Mouse (Mus musculus) embryonic stem cell, embryonic (primary cell): ENCODE results near the gene Coq8a.

Experiments
- CTCF ChIA-PET, 4 experiments: fragments of 300-600 bp in 2 of 4; fragments of 350-600 bp in 2 of 4; sonication (Branson Sonifier 250); formaldehyde crosslinking; loops; one replicate each; lab custom pipeline; 2022; ENCODE audit warnings: inconsistent platforms in 2 of 4; lab: Charles Lee
- POLR2A ChIA-PET, 4 experiments: fragments of 300-600 bp in 2 of 4; fragments of 350-600 bp in 2 of 4; sonication (Branson Sonifier 250); formaldehyde crosslinking; loops; one replicate each; lab custom pipeline; 2022; ENCODE audit warnings: antibody characterized with exemption in 4 of 4, inconsistent platforms in 1 of 4; lab: Charles Lee

Coq8a gene

DNA sequence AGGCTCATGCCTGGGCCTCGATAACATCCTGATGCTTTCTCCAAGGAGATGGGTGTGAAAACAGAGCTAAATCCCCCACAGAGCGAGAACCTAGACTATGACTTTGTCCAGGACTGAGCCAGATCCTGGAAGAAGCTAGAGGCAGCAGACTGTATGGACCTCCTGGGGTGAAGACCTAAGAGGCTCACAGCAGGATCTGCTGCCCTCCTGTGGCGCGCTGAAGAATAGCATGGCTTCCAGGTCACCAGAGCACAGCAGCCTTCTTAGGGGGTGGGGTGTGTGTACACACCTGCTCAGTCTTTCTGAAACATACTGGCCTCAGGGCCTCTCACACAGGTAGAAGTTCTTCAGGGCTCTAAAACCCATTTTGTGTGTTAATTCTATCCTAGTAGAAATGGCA lies 15.6 kb upstream of the Coq8a start:
- ChIA-PET CTCF (interaction anchor here (0.6 to 2.0 kb wide), 35 partner anchors 8 to 1202 kb away, joined by 3 to 17 read pairs (median 4); partner anchors contain the start of gene Coq8a (in 1 of the 4)), POLR2A (interaction anchor here in 3 of 4 experiments (0.6 to 1.7 kb wide), 11 partner anchors 11 to 1916 kb away, joined by 3 to 4 read pairs (median 3); no protein-coding TSS in a partner anchor)

DNA sequence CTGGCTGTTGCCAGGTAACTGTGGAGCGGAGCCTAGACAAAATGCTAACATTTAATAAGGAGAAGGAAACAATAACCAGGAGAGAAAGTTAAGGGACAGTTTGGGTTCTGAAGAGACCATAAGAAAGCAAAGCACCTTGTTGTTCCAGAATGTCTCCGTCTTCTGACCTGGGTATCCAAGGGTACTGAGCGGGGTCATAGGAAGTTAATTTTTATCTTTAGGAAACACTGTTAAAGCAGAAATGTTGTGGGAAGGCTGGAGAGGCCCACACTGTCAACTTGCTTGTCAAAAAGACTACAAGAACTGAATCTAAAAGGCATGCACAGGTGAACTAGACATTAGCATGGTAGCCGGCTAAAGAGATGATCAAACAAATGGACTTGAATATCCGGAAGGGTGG lies 13.5 kb upstream of the Coq8a start:
- POLR2A ChIA-PET: no interaction called here
- CTCF ChIA-PET: no interaction called here

DNA sequence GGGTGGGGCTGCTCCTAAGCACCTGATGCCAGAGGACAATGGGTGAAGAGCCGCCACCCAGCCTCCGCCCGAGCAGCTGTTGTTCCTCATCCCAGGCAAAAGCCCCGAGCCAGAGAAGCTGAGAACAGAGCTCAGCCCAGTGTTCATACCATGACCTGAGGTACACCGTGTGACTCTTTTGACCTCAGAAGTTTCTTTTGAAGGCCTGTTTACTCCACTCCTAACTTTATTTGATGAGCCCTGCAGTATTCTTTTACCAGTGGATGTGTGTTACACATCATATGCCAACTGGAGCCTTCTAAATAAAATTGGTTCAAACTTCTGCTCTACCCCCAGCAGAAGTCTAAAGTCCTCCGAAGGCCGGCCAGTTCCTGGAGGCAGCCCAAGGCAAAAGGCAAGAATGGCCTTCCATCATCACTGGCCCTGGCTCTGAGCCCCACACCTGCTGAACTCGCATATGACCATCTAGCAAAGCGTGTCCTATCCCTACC lies 11.4 kb upstream of the Coq8a start:
- ChIA-PET CTCF (interaction anchor here in 3 of 4 experiments (1.1 to 1.4 kb wide), 6 partner anchors 9 to 363 kb away, joined by 3 to 5 read pairs (median 3); no protein-coding TSS in a partner anchor), POLR2A (interaction anchor here in 3 of 4 experiments (1.0 to 2.2 kb wide), 12 partner anchors 9 to 408 kb away, joined by 3 to 20 read pairs (median 4); partner anchors contain the start of gene Coq8a (in 1 of the 3))

DNA sequence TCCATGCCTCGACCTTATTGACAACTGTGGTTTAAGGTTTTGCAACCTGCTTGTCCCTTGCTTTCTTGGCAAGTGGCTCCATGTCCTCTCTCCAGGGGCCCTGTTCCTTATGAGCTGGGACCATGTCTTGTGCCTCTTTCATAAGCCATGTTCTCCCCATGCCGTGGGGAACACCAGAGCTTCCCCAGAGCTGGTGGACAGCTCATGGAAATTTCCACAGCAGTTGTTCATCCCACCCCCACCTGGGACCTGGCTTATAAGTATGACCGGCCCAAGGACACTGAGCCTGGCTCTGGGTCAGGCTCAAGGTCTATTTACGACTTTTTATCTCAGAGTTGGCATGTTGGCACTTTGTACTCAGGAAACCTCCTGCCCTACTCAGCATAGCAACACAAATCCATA lies 10.6 kb upstream of the Coq8a start:
- POLR2A ChIA-PET: interaction anchor here in 3 of 4 experiments (1.0 to 2.2 kb wide), 12 partner anchors 8 to 407 kb away, joined by 3 to 20 read pairs (median 4); partner anchors contain the start of gene Coq8a (in 1 of the 3)
- CTCF ChIA-PET: interaction anchor here in 3 of 4 experiments (1.1 to 1.4 kb wide), 4 partner anchors 14 to 362 kb away, joined by 3 to 5 read pairs (median 4); no protein-coding TSS in a partner anchor

DNA sequence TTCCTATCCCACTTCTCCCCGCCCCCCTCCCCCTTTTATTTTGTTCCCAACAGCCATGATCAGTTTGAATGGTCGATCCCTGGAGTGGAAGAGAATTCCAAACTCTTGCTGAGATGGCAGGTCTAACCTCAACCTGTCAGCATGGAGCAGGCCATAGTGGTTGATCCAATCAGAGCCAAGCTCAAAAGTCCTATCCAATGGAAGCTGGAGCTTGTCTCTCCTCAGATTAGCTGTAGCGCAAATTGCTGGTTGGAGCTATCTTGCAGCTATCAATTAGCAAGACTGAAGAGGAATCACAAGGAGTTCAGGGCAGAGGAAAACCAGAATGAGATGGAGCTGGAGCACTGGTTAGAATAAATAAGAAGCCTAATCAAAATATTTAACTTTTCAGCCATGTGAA lies 9.0 kb upstream of the Coq8a start:
- CTCF ChIA-PET: interaction anchor here in 1 of 4 experiments (1.2 kb wide), 1 partner anchor 27 kb away, joined by 3 read pairs; no protein-coding TSS in a partner anchor
- POLR2A ChIA-PET: interaction anchor here in 2 of 4 experiments (0.6 to 1.4 kb wide), 6 partner anchors 12 to 360 kb away, joined by 3 to 9 read pairs (median 4); partner anchors contain the start of gene Parp1 (in 1 of the 2)

DNA sequence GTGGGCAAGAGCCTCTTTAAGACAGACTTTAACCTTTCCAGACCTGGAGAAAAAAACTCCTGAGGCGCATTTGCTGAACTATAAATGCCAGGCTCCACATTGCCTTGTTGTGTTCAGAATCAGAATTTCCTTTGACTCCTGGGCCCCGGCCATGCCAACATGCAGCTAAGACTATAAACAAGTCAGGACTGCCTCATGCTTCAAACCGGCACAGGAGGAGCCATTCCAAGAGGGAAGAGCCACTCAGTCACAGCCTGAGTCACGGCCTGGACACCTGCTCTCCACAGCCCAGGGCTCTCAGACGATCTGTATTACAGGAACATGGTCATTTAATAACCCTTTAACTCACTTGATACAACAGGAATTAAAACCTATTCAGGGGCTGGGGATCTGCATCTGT lies 1.3 kb upstream of the Coq8a start:
- POLR2A ChIA-PET: interaction anchor here in 1 of 4 experiments (0.9 kb wide), 1 partner anchor 19 kb away, joined by 3 read pairs; no protein-coding TSS in a partner anchor
- CTCF ChIA-PET: interaction anchor here in 1 of 4 experiments (1.8 kb wide), 1 partner anchor 347 kb away, joined by 6 read pairs; no protein-coding TSS in a partner anchor

DNA sequence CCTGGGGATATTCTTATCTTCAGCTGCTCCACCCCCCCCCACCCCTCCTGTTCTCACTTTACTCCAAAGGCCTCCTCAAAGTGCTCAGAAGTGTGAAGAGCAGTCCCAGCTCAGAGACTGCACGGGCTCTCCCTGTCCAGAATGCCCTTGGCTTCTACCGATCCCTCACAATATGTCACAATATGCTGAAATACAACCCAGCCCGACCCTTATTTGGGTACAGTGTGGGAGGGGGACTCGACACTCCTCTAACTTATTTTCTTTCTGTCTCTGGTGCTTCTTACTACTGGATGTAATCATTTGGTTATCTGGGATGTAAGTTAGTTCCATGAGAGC lies 281 bp upstream of the Coq8a start:
- ChIA-PET CTCF (interaction anchor here in 1 of 4 experiments (1.8 to 1.9 kb wide), 2 partner anchors 16 to 346 kb away, joined by 6 to 8 read pairs; no protein-coding TSS in a partner anchor), POLR2A (interaction anchor here in 2 of 4 experiments (0.9 to 1.3 kb wide), 2 partner anchors 11 to 18 kb away, joined by 3 to 4 read pairs; no protein-coding TSS in a partner anchor)

DNA sequence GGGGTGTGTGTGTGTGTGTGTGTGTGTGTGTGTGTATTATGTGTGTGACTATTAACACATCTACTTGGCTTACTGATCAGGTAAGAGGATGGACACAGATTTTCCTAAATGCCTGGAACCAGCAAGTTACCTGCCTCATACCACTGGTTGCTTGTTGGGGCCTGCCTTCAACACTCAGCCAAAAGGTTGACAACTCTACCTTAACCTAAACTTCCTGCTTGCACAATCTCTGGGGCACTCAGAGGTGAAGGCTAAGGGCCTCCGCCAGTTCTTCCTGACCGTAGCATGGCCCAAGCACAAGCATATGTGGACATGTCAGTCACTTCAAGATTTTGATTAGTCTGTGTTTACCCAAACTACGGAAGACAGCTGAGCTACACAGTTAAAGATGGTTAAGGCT lies 1.4 kb downstream of the Coq8a start:
- POLR2A ChIA-PET: interaction anchor here in 2 of 4 experiments (0.6 to 1.0 kb wide), 3 partner anchors 8 to 893 kb away, joined by 3 to 7 read pairs (median 3); no protein-coding TSS in a partner anchor
- CTCF ChIA-PET: interaction anchor here in 2 of 4 experiments (0.6 to 1.9 kb wide), 2 partner anchors 17 to 462 kb away, joined by 5 to 8 read pairs; no protein-coding TSS in a partner anchor

DNA sequence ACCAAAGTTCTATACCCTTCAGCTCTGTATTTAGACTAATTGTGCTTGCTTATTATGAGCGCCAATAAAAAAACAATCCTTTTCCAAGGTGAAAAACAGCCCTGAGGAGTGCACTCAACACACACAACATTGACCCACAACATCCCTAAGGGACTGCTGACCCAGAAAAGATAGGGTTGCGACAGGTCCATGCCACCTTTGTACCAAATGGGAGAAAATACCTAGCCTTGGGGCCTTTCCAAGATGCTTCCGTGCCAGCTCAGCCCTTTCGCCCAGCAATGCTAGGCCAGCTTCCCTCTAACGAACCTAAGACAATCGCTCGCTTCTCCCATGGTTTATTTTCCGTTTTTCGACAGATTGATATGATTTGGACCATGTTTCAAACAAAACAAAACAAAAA lies 2.9 kb downstream of the Coq8a start:
- POLR2A ChIA-PET: interaction anchor here (0.6 to 2.6 kb wide), 24 partner anchors 10 to 617 kb away, joined by 3 to 20 read pairs (median 4); partner anchors contain the start of gene H3f3a (in 1 of the 4)
- CTCF ChIA-PET: interaction anchor here (0.5 to 1.5 kb wide), 8 partner anchors 14 to 349 kb away, joined by 3 to 10 read pairs (median 4); no protein-coding TSS in a partner anchor

DNA sequence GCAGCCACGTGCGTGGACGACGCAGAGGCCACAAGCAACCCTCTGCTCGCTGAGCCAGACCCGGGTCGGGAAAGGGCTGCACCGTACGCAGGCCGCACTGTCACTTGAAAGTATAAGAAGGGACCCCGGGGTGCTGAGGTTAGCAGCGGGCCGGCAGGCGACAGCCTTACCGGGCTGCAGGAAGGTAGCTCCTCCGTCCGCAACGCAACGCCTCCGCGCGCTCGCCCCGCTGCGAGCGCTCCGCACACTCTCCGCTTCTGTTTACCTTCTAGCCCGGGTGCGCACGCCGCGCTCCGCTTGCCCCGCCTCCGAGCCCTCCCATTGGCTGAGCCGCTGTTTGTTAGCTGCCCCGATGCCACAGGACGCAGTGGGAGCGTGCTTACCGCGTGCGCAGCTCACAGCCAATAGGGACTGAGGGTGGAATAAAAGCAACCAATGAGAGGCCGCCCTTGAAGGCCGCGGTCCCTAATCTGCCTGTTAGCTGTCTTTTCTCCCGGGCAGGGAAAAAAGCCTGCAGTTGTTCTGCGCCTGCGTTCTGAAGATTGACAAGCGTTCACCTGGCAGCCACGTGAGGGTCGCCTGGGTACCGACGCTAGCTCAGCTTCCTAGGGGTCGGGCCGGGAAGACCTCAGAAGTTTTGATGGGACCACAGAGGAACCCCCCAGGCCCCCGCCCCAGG lies 3.6 kb downstream of the Coq8a start:
- POLR2A ChIA-PET: interaction anchor here in 3 of 4 experiments (0.6 to 2.6 kb wide), 29 partner anchors 8 to 618 kb away, joined by 3 to 20 read pairs (median 4); partner anchors contain the start of gene H3f3a (in 1 of the 3)
- CTCF ChIA-PET: interaction anchor here in 3 of 4 experiments (0.5 to 1.5 kb wide), 9 partner anchors 14 to 348 kb away, joined by 3 to 10 read pairs (median 4); no protein-coding TSS in a partner anchor

DNA sequence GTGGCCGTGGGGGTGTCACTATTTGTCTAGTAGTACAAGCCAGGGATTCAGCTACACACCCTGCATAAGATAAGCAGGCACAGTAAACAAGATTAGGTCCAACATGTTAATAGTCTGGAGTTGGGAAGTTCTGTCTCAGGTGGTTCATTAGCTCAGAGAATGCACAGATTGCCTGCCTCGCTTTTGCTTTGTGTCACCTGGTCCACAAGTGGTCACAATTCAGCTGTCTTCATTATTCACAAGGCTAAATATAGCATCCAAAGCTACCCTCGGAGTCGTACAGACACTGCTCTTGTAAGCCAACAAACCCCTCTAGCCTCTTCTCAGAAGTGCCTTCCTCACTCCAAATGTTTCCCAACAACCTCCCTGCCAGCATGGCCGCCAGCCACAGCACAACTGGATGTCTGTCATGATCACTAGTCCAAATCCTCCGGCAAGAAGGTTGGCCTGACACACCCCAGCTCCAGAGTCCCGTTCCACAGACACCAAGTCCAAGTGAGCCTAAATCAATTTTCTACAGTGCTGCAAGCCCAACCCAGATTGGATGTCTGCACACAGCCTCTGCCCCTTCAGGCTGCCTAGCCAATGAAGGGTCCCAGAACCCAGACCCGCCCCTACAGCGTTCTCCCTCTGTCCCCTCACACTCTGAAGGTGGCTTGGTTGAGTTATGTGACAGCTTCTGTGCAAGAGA lies 4.5 kb downstream of the Coq8a start:
- ChIA-PET POLR2A (interaction anchor here in 2 of 4 experiments (0.6 to 2.6 kb wide), 17 partner anchors 9 to 619 kb away, joined by 3 to 20 read pairs (median 4); partner anchors contain the start of gene H3f3a (in 1 of the 2)), CTCF (interaction anchor here in 3 of 4 experiments (0.5 to 1.5 kb wide), 3 partner anchors 20 to 695 kb away, joined by 4 to 10 read pairs (median 6); no protein-coding TSS in a partner anchor)

DNA sequence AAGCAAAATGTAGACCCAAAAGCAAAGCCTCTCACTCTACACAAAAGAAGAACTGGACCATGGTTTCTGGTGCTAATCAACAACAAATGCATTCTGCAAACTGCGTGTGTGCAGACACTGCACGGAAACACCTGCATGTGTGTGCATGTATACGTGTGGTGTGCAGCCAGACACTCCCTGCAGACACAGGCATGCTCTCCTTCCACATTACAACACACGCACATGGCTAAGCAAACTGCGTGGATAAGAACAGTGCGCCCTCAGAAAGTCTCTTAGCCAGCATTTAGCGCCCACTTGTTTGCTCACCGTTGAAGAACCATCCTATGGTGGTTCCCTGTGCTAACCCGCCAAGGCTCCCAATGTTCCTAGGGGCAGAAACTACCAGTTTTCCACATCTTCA lies 5.4 kb downstream of the Coq8a start:
- ChIA-PET POLR2A (interaction anchor here in 1 of 4 experiments (2.0 to 2.6 kb wide), 2 partner anchors 10 to 17 kb away, joined by 7 to 15 read pairs; no protein-coding TSS in a partner anchor), CTCF (interaction anchor here in 1 of 4 experiments (1.3 kb wide), 1 partner anchor 21 kb away, joined by 3 read pairs; no protein-coding TSS in a partner anchor)

DNA sequence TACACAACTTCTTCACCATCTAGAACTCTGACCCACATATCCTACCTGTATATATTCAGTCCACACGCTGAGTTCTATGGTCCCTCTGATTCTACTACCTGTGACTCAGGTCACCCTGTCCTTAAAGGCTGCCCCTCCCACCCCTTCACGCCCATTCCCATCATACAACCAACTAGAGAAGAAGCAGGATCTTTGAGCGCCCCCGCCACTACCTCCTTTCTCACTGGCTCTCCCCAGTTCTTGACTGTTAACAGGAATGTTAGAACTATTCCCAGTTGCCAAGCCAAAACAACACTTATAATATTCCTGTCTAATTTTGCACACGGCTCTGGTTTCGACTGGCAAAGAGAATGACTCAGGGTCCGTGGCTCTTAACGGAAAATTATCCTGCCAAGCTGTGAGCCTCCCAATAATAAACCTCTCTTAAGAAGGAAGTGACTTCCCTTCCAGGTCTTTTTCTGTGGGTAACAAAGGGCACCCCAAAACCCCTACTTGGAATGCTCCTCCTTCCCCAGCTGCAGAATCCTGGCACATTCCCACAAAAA lies 5.9 kb downstream of the Coq8a start:
- ChIA-PET CTCF (interaction anchor here in 1 of 4 experiments (1.3 kb wide), 1 partner anchor 22 kb away, joined by 3 read pairs; no protein-coding TSS in a partner anchor), POLR2A (no interaction called here)

DNA sequence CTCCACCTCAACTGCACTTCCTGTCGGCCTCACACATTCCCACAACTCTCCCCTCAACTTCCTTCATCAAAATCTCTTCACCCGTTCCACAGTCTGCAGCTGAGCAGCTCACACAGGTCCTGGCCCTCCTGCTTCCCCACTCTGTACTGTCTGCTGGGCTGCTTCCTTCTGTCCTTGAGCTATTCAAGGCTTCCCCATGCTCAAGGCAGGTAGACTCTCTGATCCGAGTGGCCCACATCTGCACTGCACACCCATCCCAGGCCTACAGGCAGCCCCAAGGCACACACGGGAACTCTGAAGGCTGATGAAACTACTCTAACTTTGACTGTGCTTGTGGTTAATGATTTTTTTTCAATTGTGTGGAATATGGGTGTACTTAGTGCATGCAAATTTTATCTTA lies 6.5 kb downstream of the Coq8a start:
- ChIA-PET POLR2A (no interaction called here), CTCF (interaction anchor here in 1 of 4 experiments (1.3 kb wide), 1 partner anchor 22 kb away, joined by 3 read pairs; no protein-coding TSS in a partner anchor)

DNA sequence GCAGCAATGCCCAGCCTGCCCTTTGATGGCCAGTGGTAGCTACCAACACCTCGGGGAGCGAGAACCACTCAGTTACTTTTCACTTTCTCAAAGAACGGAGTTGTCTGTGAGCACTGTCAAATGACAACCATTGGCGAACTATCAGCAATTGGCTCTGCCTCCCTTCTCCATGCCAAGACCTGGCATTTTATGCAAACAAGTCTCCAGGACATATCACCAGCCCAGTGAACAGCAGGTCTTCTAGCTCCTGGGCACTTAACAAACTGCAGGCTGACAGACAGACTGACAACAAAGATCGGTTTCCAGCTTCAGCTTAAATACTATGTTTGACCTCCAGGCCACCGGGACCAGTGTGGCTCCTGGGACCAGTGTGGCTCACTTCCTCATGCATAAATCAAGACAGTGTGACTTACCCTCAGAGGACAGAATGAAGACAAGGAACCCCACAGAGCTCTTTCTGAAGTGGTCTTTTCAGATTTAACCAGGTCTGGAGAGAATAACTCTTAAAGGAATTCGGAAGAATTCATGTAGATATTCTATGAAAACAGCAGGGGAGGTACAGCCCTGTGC lies 7.7 kb downstream of the Coq8a start:
- ChIA-PET POLR2A (interaction anchor here in 1 of 4 experiments (0.6 to 1.2 kb wide), 2 partner anchors 18 to 23 kb away, joined by 4 to 5 read pairs; no protein-coding TSS in a partner anchor), CTCF (interaction anchor here in 2 of 4 experiments (1.6 to 1.7 kb wide), 2 partner anchors 10 to 23 kb away, joined by 3 to 5 read pairs; no protein-coding TSS in a partner anchor)

DNA sequence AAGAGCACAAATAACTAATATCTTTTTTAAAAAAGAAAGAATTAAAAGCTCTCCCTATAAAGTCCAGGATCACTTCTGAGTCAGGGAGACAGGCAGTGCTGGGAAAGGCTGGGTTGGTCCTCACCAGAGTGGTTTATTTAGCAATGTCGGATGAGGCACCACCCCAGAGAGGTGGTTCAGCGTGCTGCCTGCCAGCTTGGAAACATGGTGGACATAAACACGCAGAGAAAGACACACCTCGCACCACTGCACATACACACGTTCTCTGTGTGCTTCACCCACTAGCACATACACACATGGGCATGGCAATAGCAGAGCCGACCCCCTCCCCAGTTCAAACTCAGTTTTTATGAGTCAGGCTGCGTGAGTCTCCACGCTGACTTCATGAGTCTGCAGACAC lies 8.3 kb downstream of the Coq8a start:
- ChIA-PET CTCF (interaction anchor here in 2 of 4 experiments (1.6 to 1.7 kb wide), 2 partner anchors 9 to 24 kb away, joined by 3 to 5 read pairs; no protein-coding TSS in a partner anchor), POLR2A (interaction anchor here in 1 of 4 experiments (0.6 to 1.2 kb wide), 2 partner anchors 18 to 24 kb away, joined by 4 to 5 read pairs; no protein-coding TSS in a partner anchor)

DNA sequence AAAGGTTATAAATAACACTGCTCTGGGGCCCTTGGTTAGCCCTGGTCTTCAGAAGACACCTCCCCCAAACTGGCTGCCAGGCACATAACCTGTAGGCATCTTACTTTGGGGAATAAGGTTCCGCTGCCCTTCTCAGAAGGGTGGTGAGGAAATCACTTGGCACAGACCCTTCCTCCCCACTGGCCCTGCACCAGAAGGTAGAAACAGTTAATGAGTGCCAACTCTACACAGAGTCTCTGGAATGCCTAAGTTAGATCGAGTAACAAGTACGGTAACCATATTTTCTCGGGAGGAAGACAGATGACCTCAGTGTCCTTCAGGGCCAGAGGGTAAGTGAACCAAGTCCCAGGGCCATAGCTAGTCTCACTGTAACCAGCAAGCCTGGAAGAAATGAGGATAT lies 10.5 kb downstream of the Coq8a start:
- ChIA-PET CTCF (no interaction called here), POLR2A (no interaction called here)
